Mouse (Mus musculus) ES-E14 (cell line): ENCODE data around the gene Ppp1r11.

ENCODE experiments used
- HCFC1 ChIP-seq: IDR thresholded peaks from 2 replicates; pipeline ENCODE4 v1.6.1; 2012; ENCODE audit warnings: low read length, inconsistent platforms, borderline replicate concordance; ENCODE audit not compliant: insufficient read depth
- ZC3H11A ChIP-seq: IDR thresholded peaks from 2 replicates; pipeline ENCODE4 v1.6.1; 2012; ENCODE audit warnings: low read depth, mild to moderate bottlenecking, inconsistent platforms, low read length, borderline replicate concordance
- ZNF384 ChIP-seq: IDR thresholded peaks from 2 replicates; pipeline ENCODE4 v1.6.1; 2012; ENCODE audit warnings: low read depth, low read length, inconsistent platforms

GRCm38 (mm10) chr17:36989437-36989836 is 37.9 kb upstream of the Ppp1r11 start, which contains the start of gene H2-M5:
- no peak for TF ChIP-seq HCFC1
- no peak for TF ChIP-seq ZNF384
- TF ChIP-seq ZC3H11A = no peak
